Mouse (Mus musculus) lung, postnatal 14 days (tissue): ENCODE measurements around the gene Scgb2b12.
"Not testable (repeated sequence)": the region's sequence is repeated elsewhere in the genome, so short reads cannot be mapped to it uniquely, and the experiment has no call there.

Experiments
- DNase-seq: peaks from one replicate; pipeline ENCODE4 v3.0.0; 2021

The Scgb2b12 gene

DNA sequence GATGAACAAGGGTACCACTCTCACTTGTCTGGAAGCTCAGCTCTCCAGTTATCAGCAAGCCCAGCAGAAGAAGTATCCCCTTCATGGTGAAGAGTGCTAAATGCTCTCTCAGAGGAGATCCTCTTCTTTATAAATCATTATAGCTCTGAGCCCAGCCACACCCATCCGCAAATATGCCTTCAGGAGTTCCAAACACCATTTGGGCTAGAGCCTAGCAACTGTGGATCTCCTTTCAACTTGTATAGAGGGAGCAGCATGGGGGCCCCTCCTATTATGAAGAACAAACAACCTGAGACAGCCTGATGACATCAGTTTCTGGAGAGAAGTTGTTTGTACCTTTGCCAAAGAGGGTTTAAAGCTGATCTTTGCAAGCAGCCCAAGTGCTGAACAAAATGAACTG lies at the start of gene Scgb2b12:
Scgb2b12 (minus strand) TSS at position 101 of the 400 bp plus-strand sequence.
- not testable (repeated sequence) for DNase-seq

DNA sequence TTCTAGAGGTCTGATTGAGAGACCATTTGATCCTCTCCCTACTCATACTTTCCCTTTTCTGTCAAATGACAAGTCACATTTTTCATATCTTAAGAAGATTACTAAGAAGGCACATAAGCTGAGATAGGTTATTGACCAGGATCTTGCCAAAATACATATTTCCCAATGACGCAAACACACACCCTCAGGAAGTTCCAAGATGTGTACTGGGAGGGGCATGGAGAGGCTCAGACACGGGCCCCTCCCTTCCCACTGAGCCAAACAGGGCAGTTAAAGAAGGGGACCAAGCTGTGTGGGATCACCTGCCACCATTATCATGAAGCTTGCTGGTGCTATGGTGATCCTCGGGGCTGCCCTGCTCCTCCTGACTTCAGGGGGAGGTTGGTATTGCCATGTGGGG lies 6.8 kb upstream of the Scgb2b12 start, which contains the start of gene Scgb1b12:
Scgb1b12 (plus strand) TSS at position 301 of the 400 bp plus-strand sequence.
- not testable (repeated sequence) for DNase-seq
